Mouse (Mus musculus): ENCODE results near the gene Trim14. TPM values are rescaled to one million over a fixed set of nuclear protein-coding genes. Genes with fewer than 3 reads are reported as not detected.

Gene Trim14
- polyA plus RNA-seq, 1 experiment from 2014 or later, result 14.1 TPM

- Histone ChIP-seq H3K9ac (replicated peaks) (no peak overlapping the region), H3K4me1 (ENCODE audit: insufficient read depth) (peaks cover 33% of the 10 kb centered on the region)
These were observed 18.5 kb upstream of the Trim14 start for GRCm38 (mm10) chr4:46554295-46555069.

DNA sequence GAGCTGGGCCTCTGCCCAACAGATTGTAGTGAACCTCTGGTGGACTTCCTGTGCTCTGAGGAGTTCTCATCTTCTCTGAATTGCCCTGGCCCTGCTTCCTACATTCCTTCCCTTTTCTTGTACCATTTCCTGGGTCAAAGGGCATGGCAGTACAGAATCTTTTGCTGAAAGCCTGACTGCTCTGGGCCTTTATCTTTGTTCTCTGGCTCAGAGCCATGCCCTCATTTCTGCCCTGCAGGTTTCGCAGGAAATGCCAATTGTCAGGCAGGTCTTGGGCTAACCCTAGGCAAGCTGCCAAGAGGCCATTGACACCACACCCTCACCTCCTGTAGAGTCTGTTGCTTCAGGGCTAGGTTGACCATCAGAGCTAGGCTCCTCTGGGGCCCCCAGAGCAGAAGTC lies 17.9 kb upstream of the Trim14 start:
- no peak overlapping the region for H3K4me2 ChIP-seq (ENCODE audit: low read depth, low read length)
- ATAC-seq, result peak; percentile 31
- DNase-seq, result peak; percentile 64
- no peaks in the 10 kb centered on the region for H3K27me3 ChIP-seq (ENCODE audit: insufficient read depth, low read length)
- H3K9me3 ChIP-seq (ENCODE audit: low read length), result no peaks in the 10 kb centered on the region
- WGBS (ENCODE audit: insufficient replicate concordance), result 32% methylated on average over 1 of the region's 1 CpGs
- H3K9ac ChIP-seq (replicated peaks), result no peak overlapping the region
- H3K4me1 ChIP-seq (ENCODE audit: insufficient read depth), result peaks cover 28% of the 10 kb centered on the region
- peak overlapping the region; percentile 76 for H3K27ac ChIP-seq (ENCODE audit: low read depth)
- H3K4me3 ChIP-seq (ENCODE audit: low read depth, low read length), result no peak overlapping the region
- TF ChIP-seq EP300 (IDR thresholded peaks at IDR 0.05; ENCODE audit: low read depth) (no peak), CTCF (IDR thresholded peaks at IDR 0.05; ENCODE audit: low read depth) (no peak)
- no peaks in the 10 kb centered on the region; the same call in 1 of the 2 replicates for H3K36me3 ChIP-seq (replicated peaks; ENCODE audit: insufficient read depth, low read length)

More at GRCm38 (mm10) chr4:46554295-46555069, 18.5 kb upstream of the Trim14 start:
- Histone ChIP-seq H3K36me3 (replicated peaks; ENCODE audit: insufficient read depth, low read length) (no peaks in the 10 kb centered on the region; the same call in 1 of the 2 replicates), H3K27me3 (ENCODE audit: insufficient read depth, low read length) (no peaks in the 10 kb centered on the region), H3K4me2 (ENCODE audit: low read depth, low read length) (no peak overlapping the region), H3K4me3 (ENCODE audit: low read depth, low read length) (no peak overlapping the region), H3K9me3 (ENCODE audit: low read length) (no peaks in the 10 kb centered on the region), H3K27ac (ENCODE audit: low read depth) (peak overlapping the region; percentile 76)
- ATAC-seq, result peak; percentile 72
- WGBS (ENCODE audit: insufficient replicate concordance), result 58% methylated on average over 10 of the region's 10 CpGs
- TF ChIP-seq CTCF (IDR thresholded peaks at IDR 0.05; ENCODE audit: low read depth) (no peak), EP300 (IDR thresholded peaks at IDR 0.05; ENCODE audit: low read depth) (no peak)
- DNase-seq, result peak; percentile 55

DNA sequence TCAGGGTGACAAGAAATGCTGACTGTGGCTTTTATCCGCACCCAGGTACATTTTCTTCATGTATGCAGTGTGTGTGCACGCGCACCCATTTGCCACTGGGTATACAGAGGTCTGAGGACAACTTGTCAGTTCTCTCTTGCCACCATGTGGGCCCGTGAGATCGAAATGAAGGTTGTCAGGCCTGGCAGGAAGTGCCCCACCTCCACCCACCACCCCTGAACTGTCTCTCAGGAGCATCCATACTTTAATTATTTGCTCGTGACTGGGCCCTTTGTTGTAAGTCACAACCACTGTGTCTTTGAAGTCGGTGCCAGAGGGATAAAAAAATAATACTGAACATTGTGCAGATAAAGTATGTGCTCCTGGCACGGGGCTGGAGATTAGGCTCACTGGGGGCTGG lies 14.5 kb upstream of the Trim14 start:
- Histone ChIP-seq H3K4me2 (ENCODE audit: low read depth, low read length) (no peak overlapping the region), H3K9me3 (ENCODE audit: low read length) (no peaks in the 10 kb centered on the region), H3K4me3 (ENCODE audit: low read depth, low read length) (no peak overlapping the region), H3K9ac (replicated peaks) (no peak overlapping the region), H3K27me3 (ENCODE audit: insufficient read depth, low read length) (no peaks in the 10 kb centered on the region), H3K36me3 (replicated peaks; ENCODE audit: insufficient read depth, low read length) (no peaks in the 10 kb centered on the region; the same call in 1 of the 2 replicates), H3K27ac (ENCODE audit: low read depth) (no peak overlapping the region), H3K4me1 (ENCODE audit: insufficient read depth) (peaks cover 15% of the 10 kb centered on the region)
- ATAC-seq (no peak), DNase-seq (no peak)
- WGBS (ENCODE audit: insufficient replicate concordance), result 61% methylated on average over 8 of the region's 8 CpGs
- TF ChIP-seq CTCF (IDR thresholded peaks at IDR 0.05; ENCODE audit: low read depth), result no peak
- no peak for TF ChIP-seq EP300 (IDR thresholded peaks at IDR 0.05; ENCODE audit: low read depth)

- no peak overlapping the region for H3K4me3 ChIP-seq (ENCODE audit: low read depth, low read length)
- DNase-seq (no peak), ATAC-seq (no peak)
- peaks cover 15% of the 10 kb centered on the region for H3K4me1 ChIP-seq (ENCODE audit: insufficient read depth)
- no peaks in the 10 kb centered on the region for H3K9me3 ChIP-seq (ENCODE audit: low read length)
- H3K9ac ChIP-seq (replicated peaks), result no peak overlapping the region
- 65% methylated on average over 9 of the region's 10 CpGs for WGBS (ENCODE audit: insufficient replicate concordance)
- TF ChIP-seq CTCF (IDR thresholded peaks at IDR 0.05; ENCODE audit: low read depth) (no peak), EP300 (IDR thresholded peaks at IDR 0.05; ENCODE audit: low read depth) (no peak)
- no peak overlapping the region for H3K27ac ChIP-seq (ENCODE audit: low read depth)
- no peaks in the 10 kb centered on the region for H3K27me3 ChIP-seq (ENCODE audit: insufficient read depth, low read length)
- H3K4me2 ChIP-seq (ENCODE audit: low read depth, low read length), result no peak overlapping the region
- no peaks in the 10 kb centered on the region; the same call in 1 of the 2 replicates for H3K36me3 ChIP-seq (replicated peaks; ENCODE audit: insufficient read depth, low read length)
These were observed 14.0 kb upstream of the Trim14 start for GRCm38 (mm10) chr4:46549979-46550378.

DNA sequence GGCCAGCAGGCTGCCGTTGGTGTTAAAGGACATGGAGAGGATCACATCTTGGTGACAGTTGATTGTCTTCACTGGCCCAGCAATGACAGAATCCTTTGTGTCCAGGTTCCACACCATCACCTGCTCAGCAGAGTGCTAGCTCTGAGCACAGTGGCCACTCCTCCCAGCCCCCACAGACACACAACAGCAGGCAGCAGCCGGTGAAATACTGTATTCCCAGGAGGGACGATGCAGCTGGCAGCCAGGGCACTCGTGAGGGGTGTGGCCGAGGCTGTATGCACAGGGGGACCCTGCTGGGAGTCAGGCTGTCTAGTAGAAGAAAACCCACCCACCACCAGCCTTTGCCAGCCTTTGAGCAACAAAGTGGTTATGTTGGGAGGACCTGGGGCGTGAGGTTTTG lies 10.8 kb upstream of the Trim14 start:
- Histone ChIP-seq H3K9me3 (ENCODE audit: low read length) (no peaks in the 10 kb centered on the region), H3K27ac (ENCODE audit: low read depth) (peak overlapping the region; percentile 4; the same call in 1 of the 2 replicates), H3K36me3 (replicated peaks; ENCODE audit: insufficient read depth, low read length) (no peaks in the 10 kb centered on the region; the same call in 1 of the 2 replicates), H3K9ac (replicated peaks) (no peak overlapping the region), H3K27me3 (ENCODE audit: insufficient read depth, low read length) (no peaks in the 10 kb centered on the region), H3K4me2 (ENCODE audit: low read depth, low read length) (no peak overlapping the region), H3K4me3 (ENCODE audit: low read depth, low read length) (no peak overlapping the region), H3K4me1 (ENCODE audit: insufficient read depth) (peaks cover 3% of the 10 kb centered on the region; the same call in 1 of the 2 replicates)
- peak; percentile 35; the same call in 1 of the 2 replicates for ATAC-seq
- 69% methylated on average over 6 of the region's 6 CpGs for WGBS (ENCODE audit: insufficient replicate concordance)
- TF ChIP-seq CTCF (IDR thresholded peaks at IDR 0.05; ENCODE audit: low read depth), result no peak
- TF ChIP-seq EP300 (IDR thresholded peaks at IDR 0.05; ENCODE audit: low read depth), result no peak
- peak; percentile 57 for DNase-seq

DNA sequence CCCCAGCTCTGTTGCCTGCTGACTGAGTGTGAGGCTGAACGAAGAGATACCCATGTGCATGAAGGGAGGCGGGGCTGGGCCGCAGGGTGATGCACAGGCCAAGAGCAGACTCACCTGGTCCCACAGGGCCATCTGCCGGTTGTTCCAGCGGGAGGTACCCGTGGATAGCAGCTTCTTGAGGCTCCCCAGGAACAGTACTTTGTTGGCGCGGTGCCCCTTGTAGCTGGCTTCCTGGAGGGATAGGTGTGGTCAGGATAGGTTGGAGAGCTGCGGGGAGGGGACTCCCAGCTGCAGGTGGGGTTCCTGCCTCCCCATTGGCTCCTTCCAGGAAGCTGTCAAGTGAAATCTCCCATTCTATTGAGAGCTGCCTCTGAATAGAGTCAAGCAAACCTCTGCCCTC lies 9.6 kb upstream of the Trim14 start:
- H3K27ac ChIP-seq (ENCODE audit: low read depth), result no peak overlapping the region
- no peaks in the 10 kb centered on the region for H3K27me3 ChIP-seq (ENCODE audit: insufficient read depth, low read length)
- TF ChIP-seq EP300 (IDR thresholded peaks at IDR 0.05; ENCODE audit: low read depth), result no peak
- peak; percentile 60 for TF ChIP-seq CTCF (IDR thresholded peaks at IDR 0.05; ENCODE audit: low read depth)
- H3K4me3 ChIP-seq (ENCODE audit: low read depth, low read length), result no peak overlapping the region
- no peak overlapping the region for H3K9ac ChIP-seq (replicated peaks)
- H3K9me3 ChIP-seq (ENCODE audit: low read length), result no peaks in the 10 kb centered on the region
- DNase-seq (peak; percentile 54), ATAC-seq (peak; percentile 52; the same call in 1 of the 2 replicates)
- H3K4me2 ChIP-seq (ENCODE audit: low read depth, low read length), result no peak overlapping the region
- peaks cover 3% of the 10 kb centered on the region; the same call in 1 of the 2 replicates for H3K4me1 ChIP-seq (ENCODE audit: insufficient read depth)
- WGBS (ENCODE audit: insufficient replicate concordance), result 56% methylated on average over 9 of the region's 9 CpGs
- no peaks in the 10 kb centered on the region; the same call in 1 of the 2 replicates for H3K36me3 ChIP-seq (replicated peaks; ENCODE audit: insufficient read depth, low read length)
